Comparison of ENCODE assay signal across 34 mouse cellular contexts in genomic region chr19:61285033-61285432, GRCm38 (mm10). TPM values are rescaled to one million over a fixed set of nuclear protein-coding genes. Genes with fewer than 3 reads are reported as not detected.
"Had no signal": no experiment of that assay in that cellular context is flagged by ENCODE, and none has a peak within 500 bp of the region (broad histone marks: within the 10 kb centered on the region; RNA-seq: fewer than 3 reads in every experiment).

No protein-coding gene starts in this region.

RNA-seq across cellular contexts. Expression of gene Gm21060, which starts 11.8 kb away (rescaled TPM):
- total RNA-seq: common myeloid progenitor, adult 5-6 weeks; forebrain, postnatal 0 days; gastrocnemius, adult 18-20 months; gastrocnemius, adult 2 months; gastrocnemius, adult 8-10 months; gastrocnemius, postnatal 10 days; gastrocnemius, postnatal 14 days; gastrocnemius, postnatal 25 days; gastrocnemius, postnatal 36 days; gastrocnemius, postnatal 4 days; granulocyte monocyte progenitor cell, adult 5-6 weeks; heart, adult 18-20 months; heart, adult 2 months; heart, adult 8-10 months had no signal
- polyA plus RNA-seq: cortical plate, adult 2 months; embryonic facial prominence, embryonic 10.5 days; embryonic facial prominence, embryonic 11.5 days; embryonic facial prominence, embryonic 12.5 days; embryonic facial prominence, embryonic 13.5 days; embryonic facial prominence, embryonic 14.5 days; embryonic facial prominence, embryonic 15.5 days; erythroblast, embryonic 14.5 days; forebrain, embryonic 10.5 days; forebrain, embryonic 11.5 days; forebrain, embryonic 12.5 days; forebrain, embryonic 13.5 days; forebrain, embryonic 14.5 days; forebrain, embryonic 15.5 days; forebrain, embryonic 16.5 days; forebrain, postnatal 0 days; frontal cortex, adult 2 months; gonadal fat pad, adult 2 months; heart, adult 2 months; heart, embryonic 10.5 days; heart, embryonic 11.5 days; heart, embryonic 12.5 days had no signal
